Mouse (Mus musculus) midbrain, embryonic 10.5 days (tissue): ENCODE data around the gene Ramp2. TPM values are rescaled to one million over a fixed set of nuclear protein-coding genes. Genes with fewer than 3 reads are reported as not detected.

Experiments
- DNase-seq: peaks from one replicate; pipeline ENCODE4 v3.0.0-alpha.2; 2017; ENCODE audit warnings: low spot score
- H3K27ac ChIP-seq: fragments of 300-500 bp; sonication (generic); replicated peaks from 2 replicates; pipeline ENCODE4 v1.5.1; 2016; ENCODE audit warnings: mild to moderate bottlenecking
- H3K27me3 ChIP-seq: fragments of 300-500 bp; sonication (generic); 2 replicates; pipeline ENCODE4 v1.6.1; 2016; ENCODE audit warnings: low read depth, mild to moderate bottlenecking; ENCODE audit not compliant: poor library complexity, severe bottlenecking
- H3K36me3 ChIP-seq: fragments of 300-500 bp; sonication (generic); 2 replicates; pipeline ENCODE4 v1.6.1; 2016; ENCODE audit warnings: mild to moderate bottlenecking, moderate library complexity
- H3K4me1 ChIP-seq: fragments of 300-500 bp; sonication (generic); 2 replicates; pipeline ENCODE4 v1.6.1; 2016
- H3K4me3 ChIP-seq: fragments of 300-500 bp; sonication (generic); 2 replicates; pipeline ENCODE4 v1.5.1; 2016; ENCODE audit warnings: mild to moderate bottlenecking, moderate library complexity
- H3K9me3 ChIP-seq: fragments of 300-500 bp; sonication (generic); replicated peaks from 2 replicates; pipeline ENCODE4 v1.6.1; 2016; ENCODE audit warnings: mild to moderate bottlenecking
- WGBS: fragments of 180-500 bp; shearing (Covaris S2); methylation state at CpG from one replicate; pipeline ENCODE4 v1.1.7; 2016; 5-methylcytosine and 5-hydroxymethylcytosine counted together
- polyA plus RNA-seq: library from polyadenylated mRNA; unstranded; fragments of >200 nt; fragmentation: Nextera tagmentation; extraction: Ambion mirVana; gene quantifications from 2 replicates; pipeline ENCODE4 v1.2.1, GENCODE M21; 2016

Gene Ramp2
- polyA plus RNA-seq, 1 experiment from 2014 or later, result 64.7 TPM

- Histone ChIP-seq H3K27ac (no peak overlapping the region), H3K36me3 (peaks cover 9% of the 10 kb centered on the region), H3K4me3 (peak overlapping the region; percentile 69), H3K27me3 (peaks cover 84% of the 10 kb centered on the region), H3K4me1 (peaks cover 70% of the 10 kb centered on the region), H3K9me3 (no peaks in the 10 kb centered on the region)
- WGBS, result 2% methylated on average over 32 of the region's 32 CpGs
- peak; percentile 29 for DNase-seq
Observed at GRCm38 (mm10) chr11:101263138-101263988, 17.5 kb downstream of the Ramp2 start.

- Histone ChIP-seq H3K27me3 (peaks cover 88% of the 10 kb centered on the region), H3K4me3 (peak overlapping the region; percentile 69), H3K36me3 (peaks cover 5% of the 10 kb centered on the region), H3K9me3 (no peaks in the 10 kb centered on the region), H3K27ac (no peak overlapping the region), H3K4me1 (peaks cover 70% of the 10 kb centered on the region)
- 10% methylated on average over 3 of the region's 3 CpGs for WGBS
- DNase-seq, result peak; percentile 34
Observed at GRCm38 (mm10) chr11:101263989-101264280, 18.1 kb downstream of the Ramp2 start.

- H3K9me3 ChIP-seq, result no peaks in the 10 kb centered on the region
- peaks cover 69% of the 10 kb centered on the region for H3K4me1 ChIP-seq
- WGBS, result under 1% methylated on average over 31 of the region's 31 CpGs
- peak overlapping the region; percentile 54 for H3K4me3 ChIP-seq
- H3K27ac ChIP-seq, result no peak overlapping the region; the same call in 1 of the 2 replicates
- H3K27me3 ChIP-seq, result peaks cover 85% of the 10 kb centered on the region
- H3K36me3 ChIP-seq, result no peaks in the 10 kb centered on the region
- DNase-seq, result peak; percentile 55
Observed at GRCm38 (mm10) chr11:101264954-101265471, 19.2 kb downstream of the Ramp2 start.

- H3K4me3 ChIP-seq, result peak overlapping the region; percentile 54; the same call in 1 of the 2 replicates
- H3K27me3 ChIP-seq, result peaks cover 82% of the 10 kb centered on the region
- WGBS, result 13% methylated on average over 6 of the region's 6 CpGs
- no peaks in the 10 kb centered on the region for H3K36me3 ChIP-seq
- H3K9me3 ChIP-seq, result no peaks in the 10 kb centered on the region
- no peak overlapping the region for H3K27ac ChIP-seq
- H3K4me1 ChIP-seq, result peaks cover 61% of the 10 kb centered on the region
- no peak for DNase-seq
Observed at GRCm38 (mm10) chr11:101265906-101266305, 20.1 kb downstream of the Ramp2 start.

- H3K27ac ChIP-seq, result 0 out of 2 replicates have a peak overlapping the region, but pooled peaks have one; percentile 1
- peak; percentile 26 for DNase-seq
- no peaks in the 10 kb centered on the region for H3K36me3 ChIP-seq
- H3K9me3 ChIP-seq, result no peaks in the 10 kb centered on the region
- no peak overlapping the region for H3K4me3 ChIP-seq
- H3K27me3 ChIP-seq, result peaks cover 45% of the 10 kb centered on the region
- WGBS, result 32% methylated on average over 10 of the region's 10 CpGs
- peaks cover 27% of the 10 kb centered on the region for H3K4me1 ChIP-seq
Observed at GRCm38 (mm10) chr11:101269577-101270116, 23.8 kb downstream of the Ramp2 start.

- 85% methylated on average over 3 of the region's 3 CpGs for WGBS
- no peak overlapping the region for H3K27ac ChIP-seq
- no peak overlapping the region for H3K4me3 ChIP-seq
- no peaks in the 10 kb centered on the region for H3K9me3 ChIP-seq
- H3K4me1 ChIP-seq, result peaks cover 33% of the 10 kb centered on the region
- peaks cover 15% of the 10 kb centered on the region for H3K36me3 ChIP-seq
- H3K27me3 ChIP-seq, result peaks cover 42% of the 10 kb centered on the region
- no peak for DNase-seq
Observed at GRCm38 (mm10) chr11:101272446-101272845, 26.6 kb downstream of the Ramp2 start.

- WGBS, result 83% methylated on average over 4 of the region's 4 CpGs
- no peak for DNase-seq
- Histone ChIP-seq H3K4me3 (peak overlapping the region; percentile 18; the same call in 1 of the 2 replicates), H3K27ac (no peak overlapping the region), H3K4me1 (peaks cover 38% of the 10 kb centered on the region), H3K27me3 (peaks cover 36% of the 10 kb centered on the region), H3K36me3 (peaks cover 16% of the 10 kb centered on the region), H3K9me3 (no peaks in the 10 kb centered on the region)
Observed at GRCm38 (mm10) chr11:101275309-101275708, 29.5 kb downstream of the Ramp2 start.

GRCm38 (mm10) chr11:101276319-101277070 is 30.7 kb downstream of the Ramp2 start:
- Histone ChIP-seq H3K27ac (peak overlapping the region; percentile 33), H3K9me3 (no peaks in the 10 kb centered on the region), H3K4me1 (peaks cover 38% of the 10 kb centered on the region), H3K27me3 (peaks cover 43% of the 10 kb centered on the region), H3K4me3 (peak overlapping the region; percentile 88), H3K36me3 (peaks cover 16% of the 10 kb centered on the region)
- peak; percentile 20 for DNase-seq
- 29% methylated on average over 27 of the region's 27 CpGs for WGBS

GRCm38 (mm10) chr11:101277381-101278222 is 31.8 kb downstream of the Ramp2 start:
- WGBS, result 79% methylated on average over 12 of the region's 12 CpGs
- peaks cover 16% of the 10 kb centered on the region for H3K36me3 ChIP-seq
- DNase-seq, result no peak
- peaks cover 38% of the 10 kb centered on the region for H3K4me1 ChIP-seq
- no peaks in the 10 kb centered on the region for H3K9me3 ChIP-seq
- peak overlapping the region; percentile 88 for H3K4me3 ChIP-seq
- peaks cover 43% of the 10 kb centered on the region for H3K27me3 ChIP-seq
- peak overlapping the region; percentile 88 for H3K27ac ChIP-seq

GRCm38 (mm10) chr11:101278223-101279192 is 32.7 kb downstream of the Ramp2 start, which contains the start of the genes Cntd1 and Coa3:
Cntd1 (plus strand) TSS chr11:101279012.
Coa3 (minus strand) TSS chr11:101279114.
- peak within 1 kb of the TSS; percentile 88 for H3K4me3 ChIP-seq
- peak within 1 kb of the TSS; percentile 88 for H3K27ac ChIP-seq
- WGBS, result 10% methylated on average over 45 of the region's 45 CpGs
- peaks cover 43% of the 10 kb centered on the region for H3K27me3 ChIP-seq
- peak; percentile 90 for DNase-seq
- no peaks in the 10 kb centered on the region for H3K9me3 ChIP-seq
- peaks cover 47% of the 10 kb centered on the region for H3K4me1 ChIP-seq
- H3K36me3 ChIP-seq, result peaks cover 16% of the 10 kb centered on the region

- peaks cover 43% of the 10 kb centered on the region for H3K27me3 ChIP-seq
- no peaks in the 10 kb centered on the region for H3K9me3 ChIP-seq
- H3K27ac ChIP-seq, result peak overlapping the region; percentile 88
- peak overlapping the region; percentile 88 for H3K4me3 ChIP-seq
- no peak for DNase-seq
- 58% methylated on average over 14 of the region's 14 CpGs for WGBS
- H3K36me3 ChIP-seq, result peaks cover 16% of the 10 kb centered on the region
- H3K4me1 ChIP-seq, result peaks cover 50% of the 10 kb centered on the region
Observed at GRCm38 (mm10) chr11:101279193-101279569, 33.4 kb downstream of the Ramp2 start.
